Mouse (Mus musculus): Measurements from ENCODE around the gene Ppp1r12a. TPM values are rescaled to one million over a fixed set of nuclear protein-coding genes. Genes with fewer than 3 reads are reported as not detected.

Ppp1r12a gene
- polyA plus RNA-seq, 1 experiment from 2014 or later = 84.1 TPM

DNA sequence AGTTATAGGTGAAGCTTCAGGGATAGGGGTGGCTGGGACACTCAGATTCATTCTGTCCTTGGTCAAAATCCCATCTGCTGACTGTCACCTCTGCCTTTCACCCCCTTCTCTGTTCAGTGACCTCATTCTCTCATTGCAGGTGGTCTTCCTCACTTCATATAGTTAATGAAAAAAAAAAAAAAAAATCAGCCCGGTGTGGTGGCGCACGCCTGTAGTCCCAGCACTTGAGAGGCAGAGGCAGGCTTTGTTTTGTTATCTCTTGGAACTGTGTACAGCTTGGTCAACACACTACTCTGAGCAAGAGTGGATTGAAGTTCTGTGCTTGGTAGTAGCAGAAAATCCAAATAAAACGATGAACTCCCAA, 125.4 kb downstream of the Ppp1r12a start:
- H3K4me2 ChIP-seq (replicated peaks; ENCODE audit: low read depth) = no peak overlapping the region
- H3K36me3 ChIP-seq (ENCODE audit: control insufficient read depth, insufficient read depth) = no peaks in the 10 kb centered on the region
- no peaks in the 10 kb centered on the region for H3K9me3 ChIP-seq (ENCODE audit: control insufficient read depth)
- no peak overlapping the region for H3K4me3 ChIP-seq (ENCODE audit: low read depth, low read length)
- no peaks in the 10 kb centered on the region for H3K27me3 ChIP-seq (replicated peaks; ENCODE audit: control insufficient read depth, insufficient read depth, low read length)
- ATAC-seq = no peak
- no peaks in the 10 kb centered on the region for H3K4me1 ChIP-seq (replicated peaks; ENCODE audit: control insufficient read depth, insufficient read depth, low read length)
- no peak overlapping the region for H3K9ac ChIP-seq (ENCODE audit: low read depth, low read length)
- no peak overlapping the region for H3K27ac ChIP-seq (ENCODE audit: low read depth, low read length)
- TF ChIP-seq CTCF (IDR thresholded peaks at IDR 0.05; ENCODE audit: low read depth) = no peak
- 65% methylated on average over 4 of the region's 4 CpGs for WGBS

DNA sequence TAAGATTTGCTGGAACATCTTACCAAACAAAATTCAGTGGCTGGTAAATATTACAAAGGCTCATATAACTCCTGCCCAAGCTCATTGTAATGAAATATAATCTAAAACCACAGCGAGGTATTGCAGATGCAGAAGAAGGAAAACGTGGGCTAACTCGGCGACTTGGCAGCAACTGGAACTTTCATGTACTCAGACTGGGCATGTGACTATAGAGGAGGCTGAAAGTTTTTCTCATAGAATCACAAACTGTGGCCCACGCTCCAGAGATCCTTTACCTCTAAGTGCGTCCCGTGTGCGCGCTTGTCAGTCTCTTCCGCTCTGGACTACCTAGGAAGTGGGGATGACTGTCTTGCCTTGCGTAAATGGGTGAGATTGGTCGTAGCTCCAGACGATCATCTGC, 128.1 kb downstream of the Ppp1r12a start:
- Histone ChIP-seq H3K9ac (ENCODE audit: low read depth, low read length) (no peak overlapping the region), H3K9me3 (ENCODE audit: control insufficient read depth) (no peaks in the 10 kb centered on the region), H3K4me1 (replicated peaks; ENCODE audit: control insufficient read depth, insufficient read depth, low read length) (no peaks in the 10 kb centered on the region), H3K4me2 (replicated peaks; ENCODE audit: low read depth) (no peak overlapping the region), H3K27ac (ENCODE audit: low read depth, low read length) (no peak overlapping the region), H3K36me3 (ENCODE audit: control insufficient read depth, insufficient read depth) (no peaks in the 10 kb centered on the region), H3K4me3 (ENCODE audit: low read depth, low read length) (no peak overlapping the region), H3K27me3 (replicated peaks; ENCODE audit: control insufficient read depth, insufficient read depth, low read length) (no peaks in the 10 kb centered on the region)
- TF ChIP-seq CTCF (IDR thresholded peaks at IDR 0.05; ENCODE audit: low read depth) = no peak
- no peak for ATAC-seq
- WGBS = 94% methylated on average over 13 of the region's 13 CpGs

- Histone ChIP-seq H3K4me1 (replicated peaks; ENCODE audit: control insufficient read depth, insufficient read depth, low read length) (no peaks in the 10 kb centered on the region), H3K4me2 (replicated peaks; ENCODE audit: low read depth) (no peak overlapping the region), H3K4me3 (ENCODE audit: low read depth, low read length) (no peak overlapping the region), H3K9me3 (ENCODE audit: control insufficient read depth) (no peaks in the 10 kb centered on the region), H3K36me3 (ENCODE audit: control insufficient read depth, insufficient read depth) (no peaks in the 10 kb centered on the region), H3K27ac (ENCODE audit: low read depth, low read length) (no peak overlapping the region), H3K27me3 (replicated peaks; ENCODE audit: control insufficient read depth, insufficient read depth, low read length) (no peaks in the 10 kb centered on the region), H3K9ac (ENCODE audit: low read depth, low read length) (no peak overlapping the region)
- no peak for TF ChIP-seq CTCF (IDR thresholded peaks at IDR 0.05; ENCODE audit: low read depth)
- 71% methylated on average over 12 of the region's 12 CpGs for WGBS
- ATAC-seq = no peak
These were observed 129.9 kb downstream of the Ppp1r12a start for GRCm38 (mm10) chr10:108291688-108292471.

GRCm38 (mm10) chr10:108292651-108293050, 130.7 kb downstream of the Ppp1r12a start:
- WGBS = 86% methylated on average over 4 of the region's 4 CpGs
- Histone ChIP-seq H3K27me3 (replicated peaks; ENCODE audit: control insufficient read depth, insufficient read depth, low read length) (no peaks in the 10 kb centered on the region), H3K36me3 (ENCODE audit: control insufficient read depth, insufficient read depth) (no peaks in the 10 kb centered on the region), H3K27ac (ENCODE audit: low read depth, low read length) (no peak overlapping the region), H3K4me3 (ENCODE audit: low read depth, low read length) (no peak overlapping the region), H3K4me1 (replicated peaks; ENCODE audit: control insufficient read depth, insufficient read depth, low read length) (no peaks in the 10 kb centered on the region), H3K9ac (ENCODE audit: low read depth, low read length) (no peak overlapping the region), H3K4me2 (replicated peaks; ENCODE audit: low read depth) (no peak overlapping the region), H3K9me3 (ENCODE audit: control insufficient read depth) (no peaks in the 10 kb centered on the region)
- ATAC-seq = no peak
- TF ChIP-seq CTCF (IDR thresholded peaks at IDR 0.05; ENCODE audit: low read depth) = no peak

DNA sequence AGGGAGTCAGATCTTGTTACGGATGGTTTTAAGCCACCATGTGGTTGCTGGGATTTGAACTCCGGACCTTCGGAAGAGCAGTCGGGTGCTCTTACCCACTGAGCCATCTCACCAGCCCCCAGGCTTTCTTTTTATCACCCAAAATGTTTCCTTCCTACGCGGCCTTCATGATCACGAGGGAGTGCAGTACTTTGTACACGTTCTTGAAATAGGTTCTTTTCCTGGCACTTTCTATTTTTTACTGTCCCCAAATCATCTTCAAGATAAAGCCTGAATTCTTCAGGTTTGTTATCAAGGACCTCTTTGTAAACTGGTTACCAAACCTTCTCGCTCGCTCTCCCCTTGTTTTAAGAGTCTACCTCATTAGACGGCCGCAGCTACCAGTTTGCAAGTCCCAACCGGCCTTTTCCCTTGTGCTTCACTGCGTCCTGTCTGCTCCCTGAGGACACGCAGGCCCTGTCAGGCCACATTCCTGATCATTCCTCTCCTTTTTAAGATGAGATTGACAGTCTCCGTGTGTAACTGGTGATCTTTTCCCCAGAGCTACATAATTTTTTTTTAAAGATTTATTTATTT, 131.7 kb downstream of the Ppp1r12a start:
- no peak for ATAC-seq
- Histone ChIP-seq H3K9ac (ENCODE audit: low read depth, low read length) (no peak overlapping the region), H3K9me3 (ENCODE audit: control insufficient read depth) (no peaks in the 10 kb centered on the region), H3K36me3 (ENCODE audit: control insufficient read depth, insufficient read depth) (no peaks in the 10 kb centered on the region), H3K27me3 (replicated peaks; ENCODE audit: control insufficient read depth, insufficient read depth, low read length) (no peaks in the 10 kb centered on the region), H3K4me2 (replicated peaks; ENCODE audit: low read depth) (no peak overlapping the region), H3K27ac (ENCODE audit: low read depth, low read length) (no peak overlapping the region), H3K4me3 (ENCODE audit: low read depth, low read length) (no peak overlapping the region), H3K4me1 (replicated peaks; ENCODE audit: control insufficient read depth, insufficient read depth, low read length) (no peaks in the 10 kb centered on the region)
- 92% methylated on average over 16 of the region's 16 CpGs for WGBS
- no peak for TF ChIP-seq CTCF (IDR thresholded peaks at IDR 0.05; ENCODE audit: low read depth)

DNA sequence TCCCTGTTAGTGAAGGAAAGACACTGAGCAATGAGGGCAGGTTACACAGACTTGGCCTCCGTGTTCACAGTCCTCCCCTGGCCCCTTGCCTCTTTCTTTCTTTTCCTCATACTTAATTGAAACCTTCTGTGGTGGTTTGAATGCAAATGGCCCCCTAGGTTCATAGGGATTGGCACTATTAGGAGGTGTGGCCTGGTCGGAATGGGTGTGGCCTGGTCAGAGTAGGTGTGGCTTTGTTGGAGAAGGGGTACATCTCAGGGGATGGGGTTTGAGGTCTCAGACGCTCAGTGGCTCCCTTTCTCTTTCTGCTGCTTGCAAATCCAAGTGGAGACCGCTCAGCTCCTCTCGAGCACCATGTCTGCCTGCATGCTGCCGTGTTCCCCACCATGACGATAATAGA, 132.8 kb downstream of the Ppp1r12a start:
- Histone ChIP-seq H3K4me1 (replicated peaks; ENCODE audit: control insufficient read depth, insufficient read depth, low read length) (no peaks in the 10 kb centered on the region), H3K9ac (ENCODE audit: low read depth, low read length) (no peak overlapping the region), H3K9me3 (ENCODE audit: control insufficient read depth) (no peaks in the 10 kb centered on the region), H3K27ac (ENCODE audit: low read depth, low read length) (no peak overlapping the region), H3K27me3 (replicated peaks; ENCODE audit: control insufficient read depth, insufficient read depth, low read length) (no peaks in the 10 kb centered on the region), H3K4me3 (ENCODE audit: low read depth, low read length) (no peak overlapping the region), H3K4me2 (replicated peaks; ENCODE audit: low read depth) (no peak overlapping the region), H3K36me3 (ENCODE audit: control insufficient read depth, insufficient read depth) (no peaks in the 10 kb centered on the region)
- TF ChIP-seq CTCF (IDR thresholded peaks at IDR 0.05; ENCODE audit: low read depth) = no peak
- no peak for ATAC-seq
- WGBS = 85% methylated on average over 7 of the region's 7 CpGs
